Mouse (Mus musculus) lung, postnatal 25 days (tissue): ENCODE results near the gene Dnah9.

Source experiments
- DNase-seq: peaks from one replicate; pipeline ENCODE4 v3.0.0; 2022; ENCODE audit warnings: low spot score

Gene Dnah9

DNA sequence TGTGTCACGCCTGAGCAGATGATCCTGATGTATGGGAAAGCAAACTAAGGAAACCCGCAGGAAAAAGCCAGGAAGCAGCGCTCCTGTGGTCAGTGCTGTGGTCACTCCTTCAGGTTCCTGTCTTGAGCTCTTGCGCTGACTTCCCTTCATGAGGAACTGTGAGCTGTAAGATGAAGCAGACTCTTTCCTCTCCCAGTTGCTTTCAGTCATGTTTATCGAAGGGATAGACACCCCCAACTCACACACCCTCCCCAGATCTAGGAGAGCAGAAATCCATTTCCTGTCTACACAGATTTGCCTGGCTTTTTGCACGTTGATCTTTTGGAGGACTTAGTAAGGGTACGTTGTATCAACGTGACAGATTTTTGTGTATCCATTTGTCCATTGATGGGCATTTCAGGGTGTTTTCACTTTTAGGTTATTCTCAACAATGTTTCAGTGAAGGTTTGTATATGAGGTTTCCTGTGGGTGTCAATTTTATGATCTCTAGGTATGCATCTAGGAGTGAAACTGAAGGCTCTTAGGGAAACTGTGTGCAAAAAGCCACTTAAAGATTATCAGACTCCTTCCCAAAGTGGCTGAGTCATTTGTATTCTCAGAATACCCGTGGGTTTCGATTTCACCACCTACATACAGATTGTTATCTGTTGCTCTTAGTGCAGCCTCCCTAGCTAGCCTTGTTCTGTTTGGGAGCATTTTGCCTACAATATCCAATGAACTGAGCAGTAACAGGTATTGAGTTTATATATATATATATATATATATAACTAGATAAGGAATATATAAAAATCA, 373.7 kb downstream of the Dnah9 start:
- DNase-seq = no peak

- peak; percentile 93 for DNase-seq
Measured at GRCm38 (mm10) chr11:65788154-65788553, 380.2 kb downstream of the Dnah9 start, which contains the start of gene Map2k4. Map2k4 (minus strand) TSS chr11:65788297.

- DNase-seq = peak; percentile 8
Measured at GRCm38 (mm10) chr11:65787421-65788151, 380.8 kb downstream of the Dnah9 start.

- no peak for DNase-seq
Measured at GRCm38 (mm10) chr11:65786160-65786559, 382.2 kb downstream of the Dnah9 start.

GRCm38 (mm10) chr11:65781596-65781995, 386.8 kb downstream of the Dnah9 start:
- no peak for DNase-seq
